Mouse (Mus musculus): ENCODE measurements around the gene Higd2a.
A peak's percentile ranks its signal among the peaks of the same experiment; 100 is the strongest.

DNA sequence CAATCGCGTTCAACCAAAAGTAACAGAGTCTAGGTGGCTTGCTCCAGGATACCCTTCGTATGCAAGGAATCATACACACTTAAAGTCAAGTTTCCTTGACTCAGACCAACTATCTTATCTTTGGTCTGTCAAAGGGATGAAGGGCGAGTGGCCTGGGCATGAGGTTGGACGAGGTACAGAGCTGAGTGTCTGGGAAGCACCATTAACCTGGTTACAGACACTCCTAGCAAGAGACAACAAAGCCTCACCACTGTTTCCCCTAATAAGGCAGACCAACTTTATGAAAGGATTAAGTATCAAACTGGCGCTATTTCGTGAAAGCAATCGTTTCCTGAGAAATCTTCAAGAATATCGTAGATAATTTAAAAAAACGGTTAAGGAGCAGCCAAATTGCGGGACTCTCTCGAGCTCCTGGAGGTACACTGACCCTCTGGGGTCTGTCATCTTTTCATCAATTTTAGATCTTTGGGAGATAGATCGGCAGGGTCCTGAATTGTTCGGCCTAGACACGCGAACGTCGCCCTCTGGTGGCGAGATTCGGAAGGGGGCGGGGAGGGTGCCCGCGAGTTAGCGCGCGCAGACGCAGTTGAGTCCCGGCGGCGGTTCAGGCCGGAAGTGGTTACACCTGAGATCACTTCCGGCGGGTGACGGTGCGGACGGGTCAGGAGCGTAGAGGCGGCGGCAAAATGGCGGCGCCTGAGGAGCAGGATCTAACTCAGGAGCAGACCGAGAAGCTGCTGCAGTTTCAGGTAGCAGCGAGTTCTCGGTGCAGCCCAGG is 31.3 kb downstream of the Higd2a start, which contains the start of gene Faf2:
- TF ChIP-seq ZC3H11A (IDR thresholded peaks at IDR 0.05; ENCODE audit: borderline replicate concordance, low read depth, low read length) (no peak), MAFK (IDR thresholded peaks at IDR 0.05; ENCODE audit: insufficient read depth, low read depth, low read length) (no peak), CHD2 (IDR thresholded peaks at IDR 0.05; ENCODE audit: low read depth, low read length) (peak; percentile 87), ZNF384 (IDR thresholded peaks at IDR 0.05; ENCODE audit: low read depth, low read length) (no peak), HCFC1 (IDR thresholded peaks at IDR 0.05; ENCODE audit: borderline replicate concordance, insufficient read depth, low read length) (peak; percentile 73; the same call in 1 of the 2 replicates)
